In genomic region chr6:72615151-72615550, GRCm38 (mm10) we compare ENCODE assay signal across 8 mouse cellular contexts. TPM values are rescaled to one million over a fixed set of nuclear protein-coding genes. Genes with fewer than 3 reads are reported as not detected.
DNase-seq lines count a peak whose midpoint lies in the region; ATAC-seq and TF ChIP-seq lines count a peak whose summit lies in the region.

No protein-coding gene starts in this region.

- no peak for DNase-seq in lung, adult 2 months
- no peak for DNase-seq in lung, postnatal 25 days (ENCODE audit: low spot score)
- DNase-seq in limb, embryonic 10.5 days (ENCODE audit: low spot score), result no peak
- DNase-seq in adrenal gland, adult 2 months, result no peak
- no peak for DNase-seq in urinary bladder, postnatal 4 days (ENCODE audit: low spot score in 2 of 2)
- DNase-seq in spleen, adult 18-20 months, result no peak

- peaks cover 5% of the 10 kb centered on the region; the same call in 1 of the 2 replicates for H3K4me1 ChIP-seq in lung, adult 2 months (ENCODE audit: control insufficient read depth, insufficient read depth, low read length)
- peaks cover 26% of the 10 kb centered on the region for H3K4me1 ChIP-seq in embryonic facial prominence, embryonic 13.5 days
- peaks cover 29% of the 10 kb centered on the region for H3K4me1 ChIP-seq in limb, embryonic 10.5 days
- H3K4me1 ChIP-seq in small intestine, adult 2 months (ENCODE audit: control insufficient read depth, insufficient read depth, insufficient read length, low read length), result peaks cover 5% of the 10 kb centered on the region; the same call in 1 of the 2 replicates

- TF ChIP-seq CTCF in lung, adult 2 months (IDR thresholded peaks at IDR 0.05; ENCODE audit: insufficient read depth, low read length), result no peak
- no peak for TF ChIP-seq CTCF in small intestine, adult 2 months (IDR thresholded peaks at IDR 0.05; ENCODE audit: extremely low read depth, insufficient read length, insufficient replicate concordance, low read depth, low read length)

- H3K27ac ChIP-seq in embryonic facial prominence, embryonic 13.5 days, result no peak overlapping the region
- H3K27ac ChIP-seq in limb, embryonic 10.5 days, result no peak overlapping the region
- H3K27ac ChIP-seq in small intestine, adult 2 months (ENCODE audit: insufficient read depth, low read depth, low read length), result 0 out of 2 replicates have a peak overlapping the region, but pooled peaks have one; percentile 18

- TF ChIP-seq POLR2A in lung, adult 2 months (IDR thresholded peaks at IDR 0.05; ENCODE audit: borderline replicate concordance, extremely low read depth, low read depth, low read length), result no peak
- TF ChIP-seq POLR2A in small intestine, adult 2 months (IDR thresholded peaks at IDR 0.05; ENCODE audit: low read depth, low read length), result no peak

- H3K9me3 ChIP-seq in embryonic facial prominence, embryonic 13.5 days, result no peaks in the 10 kb centered on the region
- H3K9me3 ChIP-seq in limb, embryonic 10.5 days (replicated peaks), result no peaks in the 10 kb centered on the region

- no peak for ATAC-seq in embryonic facial prominence, embryonic 13.5 days (ENCODE audit: insufficient number of reproducible peaks, insufficient read depth, low FRiP score, low TSS enrichment, low read depth)

- 34% methylated on average over 2 of the region's 2 CpGs for WGBS in lung, adult 2 months
- WGBS in embryonic facial prominence, embryonic 13.5 days, result 65% methylated on average over 2 of the region's 2 CpGs
- WGBS in limb, embryonic 10.5 days, result 76% methylated on average over 2 of the region's 2 CpGs
- WGBS in small intestine, adult 2 months, result 24% methylated on average over 2 of the region's 2 CpGs

- peak overlapping the region; percentile 96 for H3K4me2 ChIP-seq in embryonic facial prominence, embryonic 13.5 days

- H3K36me3 ChIP-seq in embryonic facial prominence, embryonic 13.5 days, result peaks cover 31% of the 10 kb centered on the region
- H3K36me3 ChIP-seq in limb, embryonic 10.5 days, result peaks cover 38% of the 10 kb centered on the region
- peaks cover 26% of the 10 kb centered on the region for H3K36me3 ChIP-seq in small intestine, adult 2 months (ENCODE audit: control insufficient read depth, insufficient read depth, low read length)

- H3K4me3 ChIP-seq in lung, adult 2 months (replicated peaks; ENCODE audit: extremely low read depth, low read depth, low read length), result peak overlapping the region; percentile 24
- H3K4me3 ChIP-seq in embryonic facial prominence, embryonic 13.5 days, result peak overlapping the region; percentile 79
- peak overlapping the region; percentile 85 for H3K4me3 ChIP-seq in limb, embryonic 10.5 days
- H3K4me3 ChIP-seq in small intestine, adult 2 months (ENCODE audit: low read depth, low read length), result 0 out of 2 replicates have a peak overlapping the region, but pooled peaks have one; percentile 96

- H3K27me3 ChIP-seq in embryonic facial prominence, embryonic 13.5 days, result no peaks in the 10 kb centered on the region
- no peaks in the 10 kb centered on the region for H3K27me3 ChIP-seq in limb, embryonic 10.5 days (ENCODE audit: low read depth, poor library complexity, severe bottlenecking)
- H3K27me3 ChIP-seq in small intestine, adult 2 months (ENCODE audit: control insufficient read depth, insufficient read depth, low read length), result no peaks in the 10 kb centered on the region

- H3K9ac ChIP-seq in embryonic facial prominence, embryonic 13.5 days, result peak overlapping the region; percentile 87; the same call in 1 of the 2 replicates

RNA-seq across cellular contexts. Expression of gene Tgoln1, which starts 1.6 kb away (rescaled TPM):
- polyA plus RNA-seq in lung, adult 2 months (2012; rRNA removed), result 60.0 and 72.4 TPM in 2 replicates
- polyA plus RNA-seq in embryonic facial prominence, embryonic 13.5 days (2015; fragmentation: Nextera tagmentation; extraction: Ambion mirVana), result 21.9 and 24.5 TPM in 2 replicates
- polyA plus RNA-seq in limb, embryonic 10.5 days (2016; fragmentation: Nextera tagmentation; extraction: Ambion mirVana), result 22.2 and 24.5 TPM in 2 replicates
- 13.4 and 24.1 TPM in 2 replicates for polyA plus RNA-seq in small intestine, adult 2 months (2012; rRNA removed)
- 100 to 1,000 TPM; 241 to 274 TPM for total RNA-seq in adrenal gland, adult 2 months (2021)
- 38.9 and 46.0 TPM in 2 replicates for polyA plus RNA-seq in adrenal gland, adult 2 months (2012; rRNA removed)

RNA-seq across cellular contexts. Expression of gene Retsat, which starts 16.9 kb away (rescaled TPM):
- polyA plus RNA-seq in lung, adult 2 months (2012; rRNA removed), result 27.7 and 38.8 TPM in 2 replicates
- 12.6 and 14.1 TPM in 2 replicates for polyA plus RNA-seq in embryonic facial prominence, embryonic 13.5 days (2015; fragmentation: Nextera tagmentation; extraction: Ambion mirVana)
- polyA plus RNA-seq in limb, embryonic 10.5 days (2016; fragmentation: Nextera tagmentation; extraction: Ambion mirVana), result 9.9 and 10.1 TPM in 2 replicates
- 51.6 and 70.7 TPM in 2 replicates for polyA plus RNA-seq in small intestine, adult 2 months (2012; rRNA removed)
- 100 to 1,000 TPM; 390 to 465 TPM for total RNA-seq in adrenal gland, adult 2 months (2021)
- 96.6 and 123 TPM in 2 replicates for polyA plus RNA-seq in adrenal gland, adult 2 months (2012; rRNA removed)

RNA-seq across cellular contexts. Expression of gene Elmod3, which starts 16.9 kb away (rescaled TPM):
- polyA plus RNA-seq in lung, adult 2 months (2012; rRNA removed), result 17.6 and 24.2 TPM in 2 replicates
- polyA plus RNA-seq in embryonic facial prominence, embryonic 13.5 days (2015; fragmentation: Nextera tagmentation; extraction: Ambion mirVana), result 16.1 and 17.5 TPM in 2 replicates
- polyA plus RNA-seq in limb, embryonic 10.5 days (2016; fragmentation: Nextera tagmentation; extraction: Ambion mirVana), result 14.0 and 14.6 TPM in 2 replicates
- polyA plus RNA-seq in small intestine, adult 2 months (2012; rRNA removed), result 13.3 and 22.3 TPM in 2 replicates
- 10 to 100 TPM; 12.9 to 25.6 TPM for total RNA-seq in adrenal gland, adult 2 months (2021)
- 25.5 and 29.3 TPM in 2 replicates for polyA plus RNA-seq in adrenal gland, adult 2 months (2012; rRNA removed)

Comparison
In these comparisons a context has a peak if more than half of its experiments do, and no peak if none do; other contexts are left out.
1. H3K4me3 ChIP-seq: peak in every context shown above with its lines; median percentile 96 in small intestine, adult 2 months; 85 in limb, embryonic 10.5 days; 79 in embryonic facial prominence, embryonic 13.5 days; 24 in lung, adult 2 months.